Mouse (Mus musculus) limb, embryonic 14.5 days (tissue): ENCODE data around the gene Cadm1. TPM values are rescaled to one million over a fixed set of nuclear protein-coding genes. Genes with fewer than 3 reads are reported as not detected.

ENCODE experiments used
- ATAC-seq: fragments of 200-750 bp; cut with Nextera tagmentation; 2 replicates; pipeline ENCODE4 v1.8.0; 2017; ENCODE audit warnings: low read depth, moderate number of reproducible peaks, moderate TSS enrichment; ENCODE audit not compliant: low FRiP score
- DNase-seq: peaks from one replicate; pipeline ENCODE4 v3.0.0-alpha.2; 2015; ENCODE audit warnings: low spot score
- H3K27ac ChIP-seq: fragments of 300-500 bp; sonication (generic); replicated peaks from 2 replicates; pipeline ENCODE4 v1.5.1; 2014; ENCODE audit warnings: low read depth, mild to moderate bottlenecking, low read length, moderate library complexity, mixed read lengths
- H3K27me3 ChIP-seq: fragments of 300-500 bp; sonication (generic); 2 replicates; pipeline ENCODE4 v1.6.1; 2014; ENCODE audit warnings: low read length, mixed read lengths; ENCODE audit not compliant: control insufficient read depth, insufficient read depth
- H3K36me3 ChIP-seq: fragments of 300-500 bp; sonication (generic); 2 replicates; pipeline ENCODE4 v1.6.1; 2014; ENCODE audit warnings: mild to moderate bottlenecking, low read length, moderate library complexity, mixed read lengths; ENCODE audit not compliant: control insufficient read depth, insufficient read depth
- H3K4me1 ChIP-seq: fragments of 300-500 bp; sonication (generic); 2 replicates; pipeline ENCODE4 v1.6.1; 2014; ENCODE audit warnings: antibody characterized with exemption, low read length, mixed read lengths; ENCODE audit not compliant: control insufficient read depth, insufficient read depth
- H3K4me2 ChIP-seq: fragments of 300-500 bp; sonication (generic); replicated peaks from 2 replicates; pipeline ENCODE4 v1.6.1; 2014; ENCODE audit warnings: low read depth, mild to moderate bottlenecking, low read length, moderate library complexity; ENCODE audit not compliant: severe bottlenecking
- H3K4me3 ChIP-seq: fragments of 300-500 bp; sonication (generic); replicated peaks from 2 replicates; pipeline ENCODE4 v1.5.1; 2014; ENCODE audit warnings: low read length
- H3K9ac ChIP-seq: fragments of 300-500 bp; sonication (generic); 2 replicates; pipeline ENCODE4 v1.6.1; 2014; ENCODE audit warnings: mild to moderate bottlenecking, low read depth, low read length, moderate library complexity; ENCODE audit not compliant: severe bottlenecking
- H3K9me3 ChIP-seq: fragments of 300-500 bp; sonication (generic); 2 replicates; pipeline ENCODE4 v1.6.1; 2016; ENCODE audit warnings: low read length; ENCODE audit not compliant: control insufficient read depth
- POLR2A ChIP-seq: fragments of 200-500 bp; IDR thresholded peaks from 2 replicates; pipeline ENCODE4 v1.8.0; 2012; ENCODE audit warnings: inconsistent platforms, mild to moderate bottlenecking, moderate library complexity, borderline replicate concordance; ENCODE audit not compliant: insufficient read depth, insufficient read length; ENCODE audit errors: extremely low read depth
- WGBS: fragments of 180-500 bp; shearing (Covaris S2); extraction: QIAGEN DNeasy Blood & Tissue Kit; methylation state at CpG from one replicate; pipeline ENCODE4 v1.1.7; 2014; 5-methylcytosine and 5-hydroxymethylcytosine counted together
- polyA plus RNA-seq, 2 experiments: library from polyadenylated mRNA; depleted of rRNA in 1 of 2; stranded (reverse) in 1 of 2; unstranded in 1 of 2; fragments of >200 nt; fragmentation: Nextera tagmentation in 1 of 2; extraction: Ambion mirVana in 1 of 2; gene quantifications; 2 replicates each; pipeline versions ENCODE4 v1.2.1 to v1.2.3; 2012 to 2014

The Cadm1 gene
- polyA plus RNA-seq, 2 experiments: 15.4 to 37.5 TPM

- no peak for ATAC-seq
These were observed 308.2 kb downstream of the Cadm1 start for GRCm38 (mm10) chr9:47838170-47838569.

GRCm38 (mm10) chr9:47838890-47839691 is 309.1 kb downstream of the Cadm1 start:
- no peak for ATAC-seq

More at GRCm38 (mm10) chr9:47838170-47838569, 308.2 kb downstream of the Cadm1 start:
- no peak overlapping the region for H3K9ac ChIP-seq
- H3K4me2 ChIP-seq: no peak overlapping the region
- no peaks in the 10 kb centered on the region for H3K36me3 ChIP-seq
- 3% methylated on average over 6 of the region's 8 CpGs for WGBS
- H3K9me3 ChIP-seq: no peaks in the 10 kb centered on the region
- no peak overlapping the region for H3K4me3 ChIP-seq
- DNase-seq: no peak
- TF ChIP-seq POLR2A: no peak
- H3K4me1 ChIP-seq: peaks cover 9% of the 10 kb centered on the region
- no peak overlapping the region for H3K27ac ChIP-seq
- no peaks in the 10 kb centered on the region for H3K27me3 ChIP-seq

GRCm38 (mm10) chr9:47839692-47840025 is 309.7 kb downstream of the Cadm1 start:
- TF ChIP-seq POLR2A: no peak
- Histone ChIP-seq H3K4me2 (no peak overlapping the region), H3K9ac (no peak overlapping the region), H3K36me3 (no peaks in the 10 kb centered on the region), H3K4me3 (no peak overlapping the region), H3K4me1 (peaks cover 9% of the 10 kb centered on the region), H3K9me3 (no peaks in the 10 kb centered on the region), H3K27me3 (no peaks in the 10 kb centered on the region), H3K27ac (no peak overlapping the region)
- ATAC-seq (no peak), DNase-seq (no peak)
- 58% methylated on average over 10 of the region's 10 CpGs for WGBS

More at GRCm38 (mm10) chr9:47838890-47839691, 309.1 kb downstream of the Cadm1 start:
- WGBS: 13% methylated on average over 15 of the region's 15 CpGs
- Histone ChIP-seq H3K4me2 (no peak overlapping the region), H3K4me1 (peaks cover 9% of the 10 kb centered on the region), H3K27me3 (no peaks in the 10 kb centered on the region), H3K9me3 (no peaks in the 10 kb centered on the region), H3K27ac (no peak overlapping the region), H3K4me3 (no peak overlapping the region), H3K36me3 (no peaks in the 10 kb centered on the region), H3K9ac (no peak overlapping the region)
- no peak for TF ChIP-seq POLR2A
- no peak for DNase-seq

- Histone ChIP-seq H3K9ac (no peak overlapping the region), H3K4me3 (no peak overlapping the region), H3K36me3 (no peaks in the 10 kb centered on the region), H3K27me3 (no peaks in the 10 kb centered on the region), H3K4me1 (peaks cover 12% of the 10 kb centered on the region), H3K4me2 (no peak overlapping the region), H3K27ac (no peak overlapping the region), H3K9me3 (no peaks in the 10 kb centered on the region)
- WGBS: 80% methylated on average over 6 of the region's 6 CpGs
- TF ChIP-seq POLR2A: no peak
- no peak for DNase-seq
- ATAC-seq: no peak
These were observed 313.4 kb downstream of the Cadm1 start for GRCm38 (mm10) chr9:47843328-47843727.

- DNase-seq (no peak), ATAC-seq (no peak)
- no peak overlapping the region for H3K27ac ChIP-seq
- 38% methylated on average over 10 of the region's 10 CpGs for WGBS
- no peak overlapping the region for H3K9ac ChIP-seq
- no peaks in the 10 kb centered on the region for H3K36me3 ChIP-seq
- H3K4me3 ChIP-seq: no peak overlapping the region
- H3K4me2 ChIP-seq: no peak overlapping the region
- H3K9me3 ChIP-seq: no peaks in the 10 kb centered on the region
- H3K4me1 ChIP-seq: peaks cover 3% of the 10 kb centered on the region; the same call in 1 of the 2 replicates
- H3K27me3 ChIP-seq: no peaks in the 10 kb centered on the region
- TF ChIP-seq POLR2A: no peak
These were observed 316.3 kb downstream of the Cadm1 start for GRCm38 (mm10) chr9:47846275-47846674.
